Mouse (Mus musculus) liver, postnatal 0 days (tissue): ENCODE data around the gene Nudt2.

Source experiments
- CTCF ChIP-seq: sonication (generic); IDR thresholded peaks from 2 replicates; pipeline ENCODE4 v1.5.1; 2016; ENCODE audit warnings: antibody characterized with exemption, low read depth
- EP300 ChIP-seq: IDR thresholded peaks from 2 replicates; pipeline ENCODE4 v1.6.1; 2016; ENCODE audit warnings: antibody characterized with exemption, low read depth, mild to moderate bottlenecking

DNA sequence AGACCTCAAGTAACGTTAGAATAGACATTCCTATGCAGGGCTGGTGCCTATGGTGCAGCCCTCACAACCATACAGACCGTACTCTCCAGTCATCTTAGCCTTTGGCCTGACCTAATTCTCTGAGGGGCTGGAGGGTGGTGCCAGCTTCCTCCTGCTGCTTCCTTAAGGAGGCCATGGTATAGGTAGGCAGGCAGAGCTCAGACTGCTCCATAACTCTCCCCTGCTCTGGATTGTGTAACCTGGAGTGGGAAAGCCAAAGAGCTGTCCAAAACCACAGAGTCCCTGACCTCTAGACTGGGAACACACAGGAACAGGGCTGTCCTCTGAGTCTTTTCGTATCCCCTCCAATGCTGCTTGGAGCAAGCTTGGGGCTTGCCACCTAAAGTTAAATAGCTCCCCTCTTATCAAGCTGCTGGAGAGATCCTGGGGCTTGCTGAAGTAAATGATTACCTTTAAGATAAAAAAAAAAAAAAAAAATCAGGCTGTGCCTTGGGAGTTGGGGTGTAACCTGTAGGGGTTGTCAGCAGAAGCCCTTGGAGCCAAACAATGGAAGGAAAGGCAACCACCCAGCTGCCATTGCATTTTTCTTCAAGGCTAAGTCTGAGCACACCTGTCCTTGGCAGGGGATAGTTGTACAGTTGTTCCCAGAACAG lies 28.6 kb downstream of the Nudt2 start:
- TF ChIP-seq EP300 (no peak), CTCF (no peak)
